Mouse (Mus musculus) left cerebral cortex, adult 18-20 months (tissue): Measurements from ENCODE around the gene Tex14. TPM values are rescaled to one million over a fixed set of nuclear protein-coding genes. Genes with fewer than 3 reads are reported as not detected.
A peak's percentile ranks its signal among the peaks of the same experiment; 100 is the strongest.
"Not testable (repeated sequence)": the region's sequence is repeated elsewhere in the genome, so short reads cannot be mapped to it uniquely, and the experiment has no call there.

Experiments
- DNase-seq, 2 experiments: peaks; one replicate each; pipeline ENCODE4 v3.0.0; 2021 to 2022; ENCODE audit warnings: low spot score in 2 of 2, mixed read lengths in 1 of 2
- total RNA-seq, 2 experiments: library from RNA; stranded (reverse); gene quantifications; 2 replicates each; pipeline ENCODE4 v1.2.3; 2021

The Tex14 gene
- total RNA-seq, 2 experiments from 2014 or later = 0.14 to 0.30 TPM

GRCm38 (mm10) chr11:87470807-87471698 is 66.2 kb downstream of the Tex14 start:
- peak; percentile 34 to 47 for DNase-seq

- not testable (repeated sequence) for DNase-seq
Observed at GRCm38 (mm10) chr11:87471699-87471997, 66.8 kb downstream of the Tex14 start.

GRCm38 (mm10) chr11:87472058-87472457 is 67.2 kb downstream of the Tex14 start:
- not testable (repeated sequence) for DNase-seq

GRCm38 (mm10) chr11:87479172-87479571 is 74.3 kb downstream of the Tex14 start:
- DNase-seq = not testable (repeated sequence)

GRCm38 (mm10) chr11:87483796-87484326 is 79.0 kb downstream of the Tex14 start:
- DNase-seq = no peak

GRCm38 (mm10) chr11:87488948-87489347 is 84.1 kb downstream of the Tex14 start:
- no peak for DNase-seq

GRCm38 (mm10) chr11:87504690-87505214 is 99.9 kb downstream of the Tex14 start:
- no peak for DNase-seq

- DNase-seq = no peak
Observed at GRCm38 (mm10) chr11:87506502-87506901, 101.6 kb downstream of the Tex14 start.

GRCm38 (mm10) chr11:87507043-87507442 is 102.2 kb downstream of the Tex14 start:
- no peak for DNase-seq

GRCm38 (mm10) chr11:87519260-87519659 is 114.4 kb downstream of the Tex14 start:
- peak; percentile 3 to 4 for DNase-seq

- no peak for DNase-seq
Observed at GRCm38 (mm10) chr11:87523466-87523865, 118.6 kb downstream of the Tex14 start.

GRCm38 (mm10) chr11:87523967-87524366 is 119.1 kb downstream of the Tex14 start:
- DNase-seq = no peak

GRCm38 (mm10) chr11:87524780-87525179 is 119.9 kb downstream of the Tex14 start:
- no peak for DNase-seq

GRCm38 (mm10) chr11:87527364-87527763 is 122.5 kb downstream of the Tex14 start:
- no peak for DNase-seq

- DNase-seq = no peak
Observed at GRCm38 (mm10) chr11:87527990-87528389, 123.1 kb downstream of the Tex14 start.

GRCm38 (mm10) chr11:87531695-87532094 is 126.8 kb downstream of the Tex14 start:
- DNase-seq = no peak

- no peak for DNase-seq
Observed at GRCm38 (mm10) chr11:87542285-87542684, 137.4 kb downstream of the Tex14 start.

GRCm38 (mm10) chr11:87542906-87543305 is 138.0 kb downstream of the Tex14 start:
- DNase-seq = no peak

- DNase-seq = no peak
Observed at GRCm38 (mm10) chr11:87553342-87553741, 148.5 kb downstream of the Tex14 start.

GRCm38 (mm10) chr11:87554386-87554785 is 149.5 kb downstream of the Tex14 start:
- no peak for DNase-seq

GRCm38 (mm10) chr11:87555106-87555703 is 150.3 kb downstream of the Tex14 start:
- no peak for DNase-seq

GRCm38 (mm10) chr11:87561208-87561607 is 156.3 kb downstream of the Tex14 start:
- no peak for DNase-seq
